Mouse (Mus musculus) C2C12 (cell line): ENCODE measurements at regions not wholly inside any gene's neighbourhood (a gene's known extent, or its start where the extent isn't known, plus 50 kb on each side); places are given as distances from the start of the nearest gene placed in this dataset.

Experiments used
- CTCF ChIP-seq: IDR thresholded peaks from one replicate; pipeline ENCODE4 v1.5.1; 2011; ENCODE audit not compliant: control insufficient read depth, insufficient read depth, insufficient read length
- FOSL1 ChIP-seq: IDR thresholded peaks from one replicate; pipeline ENCODE4 v1.8.0; 2011; ENCODE audit warnings: mild to moderate bottlenecking, low read length; ENCODE audit not compliant: poor library complexity, insufficient read depth, severe bottlenecking
- MYOD1 ChIP-seq: IDR thresholded peaks from one replicate; pipeline ENCODE4 v1.6.1; 2011; ENCODE audit warnings: low read depth; ENCODE audit not compliant: control insufficient read depth, insufficient read length

DNA sequence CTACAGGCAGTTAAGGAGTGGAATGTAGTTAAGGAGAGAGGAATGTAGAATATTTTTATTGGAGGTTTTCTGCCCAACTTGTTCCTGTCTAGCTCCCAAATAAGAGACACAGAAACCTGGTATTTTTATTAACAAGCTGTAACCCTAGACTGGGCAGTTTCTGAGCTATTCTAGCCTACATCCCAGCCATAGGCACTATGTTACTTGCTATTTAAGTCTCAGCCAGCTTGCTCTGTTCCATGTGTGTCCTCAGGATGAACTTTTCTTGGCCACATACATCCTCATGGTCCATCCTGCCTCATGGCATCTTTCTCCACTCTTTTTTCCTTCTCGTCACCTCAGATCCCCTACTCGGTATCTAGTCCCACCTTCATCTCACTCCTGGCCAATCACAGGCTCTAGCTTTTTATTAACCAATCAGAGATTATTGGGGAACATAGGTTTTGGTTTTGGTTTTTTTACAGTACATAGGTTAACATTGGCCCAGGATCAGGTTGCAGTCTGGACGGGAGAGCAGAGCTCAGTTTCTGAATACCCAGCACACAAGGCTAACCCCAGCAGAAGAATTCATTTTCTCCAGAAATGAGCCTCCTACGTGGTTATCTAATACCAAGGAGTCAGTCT, 167.8 kb upstream of the Spats2l start:
- TF ChIP-seq MYOD1: no peak
- no peak for TF ChIP-seq CTCF
- TF ChIP-seq FOSL1: no peak
